Mouse (Mus musculus) B cell, adult 2 months (primary cell): ENCODE measurements around the gene Gzmg.
"Not testable (repeated sequence)": the region's sequence is repeated elsewhere in the genome, so short reads cannot be mapped to it uniquely, and the experiment has no call there.

Experiments
- DNase-seq, 2 experiments: peaks; one replicate each; pipeline ENCODE4 v3.0.0; 2022

Gene Gzmg

DNA sequence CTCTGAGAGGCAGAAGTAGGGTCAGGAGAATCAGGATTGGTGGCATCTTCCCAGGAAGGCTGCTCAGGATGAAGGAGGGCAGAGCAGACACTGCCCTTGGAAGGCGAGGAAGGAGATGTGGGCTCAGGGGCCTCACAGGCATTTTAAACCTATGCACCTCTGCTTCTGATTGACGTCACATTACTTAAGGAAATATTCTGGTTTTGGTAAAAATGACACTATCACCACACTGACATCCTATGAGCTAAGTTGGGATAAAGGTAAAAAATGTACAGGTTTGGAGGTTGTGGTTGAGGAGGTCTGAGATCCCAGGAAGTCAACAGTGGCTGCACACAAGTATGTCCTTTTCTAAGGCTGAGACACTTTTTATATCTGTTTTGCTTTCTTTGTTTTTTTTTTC, at the start of gene Gzmg:
Gene Gzmg, minus strand, starts transcription at position 101 of the 400 bp plus-strand sequence.
- not testable (repeated sequence) for DNase-seq

GRCm38 (mm10) chr14:56205613-56206012, 46.2 kb upstream of the Gzmg start:
- no peak for DNase-seq

DNA sequence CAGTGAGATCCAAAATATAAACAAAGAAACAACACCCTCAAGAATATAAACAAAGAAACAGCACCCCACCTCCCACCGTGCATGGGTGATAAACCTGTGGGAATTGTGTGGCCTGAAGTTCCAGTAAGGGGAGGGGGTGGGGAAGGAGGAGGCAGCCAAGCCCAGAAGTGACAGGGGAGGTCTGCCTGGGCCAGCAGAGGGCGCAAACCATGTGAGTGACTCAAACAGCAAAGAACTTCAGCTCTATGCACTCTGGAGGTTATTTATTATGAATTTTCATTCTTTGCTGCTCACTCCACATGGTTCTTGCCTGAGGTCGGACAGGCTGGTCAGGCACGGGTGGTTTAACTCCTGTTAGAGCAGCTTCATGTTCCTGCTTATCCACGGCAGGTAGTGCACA, 45.6 kb upstream of the Gzmg start:
- DNase-seq, result peak; percentile 10 to 11

GRCm38 (mm10) chr14:56203975-56204374, 44.6 kb upstream of the Gzmg start:
- peak; percentile 67 to 69 for DNase-seq

DNA sequence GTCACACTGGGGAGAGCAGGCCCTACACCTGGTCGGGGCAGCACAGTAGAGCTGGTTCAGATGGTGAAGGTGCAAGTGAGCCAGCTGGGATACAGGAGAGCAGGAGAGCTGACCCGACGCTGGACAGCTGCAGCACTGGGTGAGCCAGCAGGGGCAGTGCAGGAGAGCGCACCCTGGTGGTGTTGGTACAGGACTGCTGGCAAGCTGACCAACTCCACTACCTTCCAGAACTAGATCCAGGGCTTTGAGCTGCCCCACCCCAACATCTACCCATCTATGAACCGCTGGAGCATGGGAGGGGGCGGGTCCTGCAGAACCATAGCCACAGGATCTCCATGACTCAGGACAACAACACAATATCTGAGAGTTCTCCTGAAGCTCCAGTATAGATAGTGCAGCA, 27.6 kb upstream of the Gzmg start:
- DNase-seq, result no peak

GRCm38 (mm10) chr14:56186521-56186920, 27.1 kb upstream of the Gzmg start:
- no peak for DNase-seq

DNA sequence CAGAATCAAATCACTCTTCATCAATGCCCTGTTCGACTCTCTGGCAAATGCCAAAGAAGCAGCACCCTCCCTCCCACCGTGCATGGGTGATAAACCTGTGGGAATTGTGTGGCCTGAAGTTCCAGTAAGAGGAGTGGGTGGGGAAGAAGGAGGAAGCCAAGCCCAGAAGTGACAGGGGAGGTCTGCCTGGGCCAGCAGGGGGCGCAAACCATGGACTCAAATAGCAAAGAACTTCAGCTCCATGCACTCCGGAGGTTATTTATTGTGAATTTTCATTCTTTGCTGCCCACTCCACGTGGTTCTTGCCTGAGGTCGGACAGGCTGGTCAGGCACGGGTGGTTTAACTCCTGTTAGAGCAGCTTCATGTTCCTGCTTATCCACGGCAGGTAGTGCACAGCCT, 18.3 kb upstream of the Gzmg start:
- peak; percentile 38 to 41 for DNase-seq

DNA sequence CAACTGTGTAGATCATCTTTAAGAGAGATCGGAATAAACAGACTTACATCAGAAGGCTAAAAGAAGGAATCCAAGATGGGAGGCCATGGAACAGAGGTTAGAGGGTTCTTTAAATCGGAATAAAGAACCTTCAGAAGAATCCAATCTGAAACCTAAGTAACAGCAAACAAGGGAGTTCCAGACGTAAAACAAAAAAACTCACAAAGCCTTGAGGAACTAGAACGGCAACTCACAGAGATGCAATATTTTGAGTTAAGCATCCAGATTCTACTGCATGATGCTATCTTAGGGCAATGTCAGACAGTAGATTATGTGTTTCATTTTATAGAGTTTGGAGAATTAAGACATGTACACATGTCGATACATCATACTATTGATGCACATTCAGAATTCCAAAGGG, 15.1 kb upstream of the Gzmg start, which contains the start of gene Gzmn:
Gene Gzmn, minus strand, starts transcription at position 101 of the 400 bp plus-strand sequence.
- DNase-seq, result no peak

GRCm38 (mm10) chr14:56173396-56173795, 14.0 kb upstream of the Gzmg start:
- DNase-seq, result no peak

- no peak for DNase-seq
Observed at GRCm38 (mm10) chr14:56172744-56173143, 13.4 kb upstream of the Gzmg start.

- DNase-seq, result no peak
Observed at GRCm38 (mm10) chr14:56168009-56168408, 8.6 kb upstream of the Gzmg start.

DNA sequence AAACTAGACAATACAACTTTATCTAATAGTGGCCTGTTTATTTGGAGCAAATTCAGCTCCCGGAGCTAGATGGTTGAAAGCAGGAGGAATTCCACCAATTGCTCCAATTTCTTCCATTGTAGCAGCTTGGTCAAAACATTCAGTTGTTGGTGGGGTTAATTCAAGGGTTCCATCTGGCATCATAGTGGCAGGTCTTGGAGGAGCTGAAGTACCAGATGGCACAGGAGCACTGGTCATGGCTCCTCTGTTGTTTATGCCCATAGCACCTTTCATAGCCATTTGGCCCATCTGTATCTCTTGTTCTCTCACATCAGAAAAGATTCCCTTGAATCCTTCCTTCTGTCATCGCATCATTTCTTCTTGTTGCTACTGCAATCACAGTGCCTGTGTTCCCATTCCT, 2.7 kb upstream of the Gzmg start:
- DNase-seq, result no peak

DNA sequence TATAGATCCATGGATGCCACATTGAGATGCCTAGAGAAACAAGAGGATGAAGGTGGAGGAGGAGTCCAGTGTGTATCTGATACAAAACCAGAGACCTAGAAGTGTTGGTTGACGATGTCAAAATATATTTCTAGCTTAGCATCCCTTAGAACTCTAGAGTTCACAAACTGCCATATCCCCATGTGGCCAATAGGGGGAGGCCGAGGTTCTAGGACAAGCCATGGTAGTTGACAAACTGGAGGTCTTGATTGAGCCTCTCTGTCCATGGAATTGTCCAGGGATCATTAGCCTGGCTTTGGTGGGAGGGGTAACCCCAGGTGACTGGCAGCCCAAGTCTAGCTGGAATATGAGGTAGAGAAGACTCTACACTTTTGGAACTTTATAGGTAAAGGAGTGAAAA, 4.0 kb downstream of the Gzmg start:
- peak in 1 of 2 experiments; percentile 2 for DNase-seq

- DNase-seq, result not testable (repeated sequence)
Observed at GRCm38 (mm10) chr14:56133675-56134074, 25.7 kb downstream of the Gzmg start.

DNA sequence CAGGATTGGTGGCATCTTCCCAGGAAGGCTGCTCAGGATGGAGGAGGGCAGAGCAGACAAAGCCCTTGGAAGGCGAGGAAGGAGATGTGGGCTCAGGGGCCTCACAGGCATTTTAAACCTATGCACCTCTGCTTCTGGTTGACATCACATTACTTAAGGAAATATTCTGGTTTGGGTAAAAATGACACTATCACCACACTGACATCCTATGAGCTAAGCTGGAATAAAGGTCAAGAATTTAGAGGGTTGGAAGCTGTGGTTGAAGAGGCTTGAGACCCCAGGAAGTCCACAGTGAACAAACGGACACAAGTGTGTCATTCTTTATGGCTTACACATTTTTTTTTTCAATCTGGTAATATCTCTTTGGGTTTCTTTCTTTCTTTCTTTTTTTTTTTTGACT, 26.9 kb downstream of the Gzmg start, which contains the start of gene Gzmd:
Gene Gzmd, minus strand, starts transcription at position 101 of the 400 bp plus-strand sequence.
- DNase-seq, result not testable (repeated sequence)

- DNase-seq, result no peak
Observed at GRCm38 (mm10) chr14:56128341-56128740, 31.0 kb downstream of the Gzmg start.

DNA sequence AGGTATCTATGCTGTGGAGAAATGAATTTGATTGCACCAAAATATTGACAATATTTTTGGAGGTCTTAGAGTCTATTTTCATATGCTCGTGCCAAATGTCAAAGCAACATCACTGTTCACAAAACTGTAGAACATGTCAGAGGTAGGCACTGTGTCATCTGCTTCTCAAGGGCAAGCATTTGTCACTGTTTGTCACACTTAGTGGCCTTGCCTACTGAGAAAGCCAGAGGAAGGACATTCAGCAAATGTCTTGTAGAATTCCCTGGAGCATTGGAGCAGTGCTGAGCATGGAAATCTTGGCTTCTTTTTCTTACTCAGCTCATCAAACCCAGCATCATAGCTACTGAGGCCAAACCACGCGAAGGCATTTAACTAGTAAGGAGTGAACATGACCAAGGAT, 35.9 kb downstream of the Gzmg start:
- DNase-seq, result no peak

DNA sequence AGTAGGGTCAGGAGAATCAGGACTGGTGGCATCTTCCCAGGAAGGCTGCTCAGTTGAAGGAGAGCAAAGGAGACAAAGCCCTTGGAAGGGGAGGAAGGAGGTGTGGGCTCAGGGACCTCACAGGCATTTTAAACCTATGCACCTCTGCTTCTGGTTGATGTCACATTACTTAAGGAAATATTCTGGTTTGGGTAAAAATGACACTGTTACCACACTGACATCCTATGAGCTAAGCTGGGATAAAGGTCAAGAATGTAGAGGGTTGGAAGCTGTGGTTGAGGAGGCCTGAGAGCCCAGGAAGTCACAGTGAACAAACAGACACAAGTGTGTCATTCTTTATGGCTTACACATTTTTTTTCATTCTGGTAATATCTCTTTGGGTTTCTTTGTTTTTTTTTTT, 38.9 kb downstream of the Gzmg start, which contains the start of gene Gzme:
Gene Gzme, minus strand, starts transcription at position 101 of the 400 bp plus-strand sequence.
- no peak for DNase-seq

- DNase-seq, result not testable (repeated sequence)
Observed at GRCm38 (mm10) chr14:56115531-56116310, 43.7 kb downstream of the Gzmg start.
